Mouse (Mus musculus): ENCODE measurements around the gene Tctex1d4. TPM values are rescaled to one million over a fixed set of nuclear protein-coding genes. Genes with fewer than 3 reads are reported as not detected.

Gene Tctex1d4
- polyA plus RNA-seq, 1 experiment from 2014 or later = not detected

DNA sequence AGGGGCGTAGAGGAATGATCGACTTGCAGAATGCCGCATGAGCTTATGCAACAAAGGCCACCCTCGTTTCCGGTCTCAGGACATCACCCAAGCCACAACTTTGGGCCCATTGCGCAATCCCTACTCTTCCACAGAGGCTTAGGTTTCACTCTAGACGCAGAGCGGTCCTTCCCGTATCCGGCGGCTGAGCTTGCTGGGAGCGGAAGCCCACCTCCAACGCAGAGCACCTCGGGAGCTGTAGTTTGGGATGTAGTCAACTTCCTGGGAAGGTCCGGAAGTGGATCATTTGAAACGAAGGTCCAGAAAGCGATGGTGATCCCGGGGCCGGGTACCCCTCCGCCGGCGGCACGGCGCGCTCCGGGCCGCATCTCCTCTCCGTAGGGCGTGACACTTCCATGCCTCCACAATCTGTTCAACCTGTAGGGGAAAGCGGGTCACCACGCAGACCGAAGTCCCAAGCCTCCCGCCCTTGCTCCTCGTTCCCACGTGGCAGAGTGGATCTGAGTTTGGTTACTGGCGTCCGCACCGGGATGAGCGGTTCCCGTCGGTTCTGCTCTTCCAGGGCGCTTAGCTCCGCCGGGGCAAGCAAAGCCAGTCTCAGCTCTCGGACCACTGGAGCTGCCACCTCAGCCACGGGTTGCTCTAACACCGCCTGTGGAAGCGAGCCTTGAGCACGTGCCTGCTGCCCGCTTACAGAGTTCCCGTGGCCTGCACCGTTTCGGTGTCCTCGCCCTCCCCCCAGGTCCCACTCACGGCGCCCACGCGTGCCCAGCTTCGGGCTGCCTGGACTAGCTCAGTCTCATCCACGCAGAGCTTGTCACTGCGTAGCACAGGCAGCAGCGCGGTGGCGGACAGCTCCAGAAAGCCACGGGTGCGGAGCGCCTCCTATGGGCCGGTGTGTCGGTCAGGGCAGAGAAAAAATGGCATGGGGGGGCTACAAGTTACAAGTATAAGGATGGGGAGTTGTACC is 5.9 kb upstream of the Tctex1d4 start:
- Histone ChIP-seq H3K4me3 (replicated peaks) (peak overlapping the region; percentile 69), H3K36me3 (no peaks in the 10 kb centered on the region), H3K4me1 (replicated peaks) (peaks cover 23% of the 10 kb centered on the region), H3K4me2 (replicated peaks) (peak overlapping the region; percentile 100), H3K9ac (peak overlapping the region; percentile 75), H3K27ac (peak overlapping the region; percentile 86), H3K27me3 (replicated peaks) (no peaks in the 10 kb centered on the region), H3K9me3 (no peaks in the 10 kb centered on the region)
- peak; percentile 96 for ATAC-seq
- WGBS = under 1% methylated on average over 69 of the region's 69 CpGs

DNA sequence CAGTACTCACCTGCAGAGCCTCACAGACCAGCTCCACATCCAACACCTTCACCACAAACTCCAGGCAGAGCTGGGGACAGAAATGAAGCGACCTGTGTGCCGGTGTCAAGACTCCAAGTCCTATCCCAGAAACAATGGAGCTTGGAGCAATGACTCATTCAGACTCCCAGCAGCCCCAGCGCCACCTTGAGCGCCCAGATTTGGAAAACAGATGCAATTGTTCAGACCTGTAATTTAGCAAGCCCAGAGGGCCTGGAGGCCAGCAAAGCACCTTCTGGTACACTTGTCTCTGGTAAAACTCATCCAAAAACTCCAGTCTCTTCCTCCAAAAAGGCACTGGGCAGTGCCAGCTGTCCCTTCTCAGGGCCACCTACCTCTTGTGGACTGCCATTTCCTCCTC is 4.4 kb upstream of the Tctex1d4 start:
- ATAC-seq = no peak
- Histone ChIP-seq H3K4me2 (replicated peaks) (no peak overlapping the region), H3K4me1 (replicated peaks) (peaks cover 32% of the 10 kb centered on the region), H3K9me3 (no peaks in the 10 kb centered on the region), H3K36me3 (no peaks in the 10 kb centered on the region), H3K27ac (no peak overlapping the region), H3K4me3 (replicated peaks) (no peak overlapping the region), H3K9ac (no peak overlapping the region), H3K27me3 (replicated peaks) (no peaks in the 10 kb centered on the region)
- 84% methylated on average over 4 of the region's 4 CpGs for WGBS

DNA sequence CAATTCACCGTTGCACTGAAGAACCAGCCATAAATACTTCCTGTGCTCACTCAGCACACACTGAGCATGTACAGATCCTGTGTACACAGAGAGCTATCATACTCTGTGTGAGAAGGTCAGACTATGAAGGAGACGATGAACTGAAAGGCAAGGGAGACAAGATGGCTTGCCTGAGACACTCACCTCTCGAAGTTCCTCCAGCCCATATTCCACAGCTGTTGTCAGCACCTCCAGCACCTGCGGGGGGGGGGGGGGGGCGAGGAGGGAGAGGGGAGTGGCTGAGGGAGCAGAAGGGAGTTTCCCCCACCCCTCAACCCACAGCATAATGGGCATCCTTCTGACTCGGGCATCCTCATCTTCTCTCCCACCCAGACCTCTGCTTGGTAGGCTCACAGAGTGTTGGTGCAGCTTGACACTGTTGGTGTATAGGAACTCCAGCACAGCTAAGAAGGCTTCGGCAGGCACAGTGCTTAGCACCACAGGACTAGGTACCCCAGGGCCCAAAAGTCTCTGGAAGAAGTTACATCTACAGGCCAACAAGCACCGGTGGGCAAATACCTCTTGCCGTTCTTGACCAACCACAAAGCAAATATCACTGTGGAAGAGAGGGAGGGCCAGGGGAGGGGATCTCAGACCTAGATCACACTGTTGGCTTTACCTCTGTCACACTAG is 2.9 kb upstream of the Tctex1d4 start:
- Histone ChIP-seq H3K4me3 (replicated peaks) (no peak overlapping the region), H3K27me3 (replicated peaks) (no peaks in the 10 kb centered on the region), H3K27ac (no peak overlapping the region), H3K4me1 (replicated peaks) (peaks cover 32% of the 10 kb centered on the region), H3K4me2 (replicated peaks) (no peak overlapping the region), H3K9ac (no peak overlapping the region), H3K36me3 (peaks cover under 1% of the 10 kb centered on the region; the same call in 1 of the 2 replicates), H3K9me3 (no peaks in the 10 kb centered on the region)
- ATAC-seq = no peak
- 63% methylated on average over 8 of the region's 9 CpGs for WGBS

DNA sequence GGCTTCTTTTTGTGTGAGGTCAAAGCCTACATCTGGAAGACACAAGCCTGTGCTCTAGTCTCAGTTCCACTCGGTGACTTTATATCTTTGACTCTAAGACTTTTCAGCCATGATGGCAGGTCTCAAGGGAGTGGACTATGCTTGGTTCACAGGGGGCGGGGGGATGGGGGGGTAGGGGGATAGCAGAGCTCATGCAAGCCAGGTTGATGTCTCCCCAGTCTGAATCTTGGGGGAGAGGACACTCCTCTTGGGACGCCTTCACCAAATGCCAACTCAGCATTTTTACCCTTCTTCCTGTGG is 2.4 kb upstream of the Tctex1d4 start:
- Histone ChIP-seq H3K27ac (peak overlapping the region; percentile 89; the same call in 1 of the 2 replicates), H3K36me3 (peaks cover 5% of the 10 kb centered on the region; the same call in 1 of the 2 replicates), H3K9ac (no peak overlapping the region), H3K27me3 (replicated peaks) (no peaks in the 10 kb centered on the region), H3K4me3 (replicated peaks) (no peak overlapping the region), H3K4me2 (replicated peaks) (0 out of 2 replicates have a peak overlapping the region, but pooled peaks have one; percentile 44), H3K9me3 (no peaks in the 10 kb centered on the region), H3K4me1 (replicated peaks) (peaks cover 32% of the 10 kb centered on the region)
- no peak for ATAC-seq
- WGBS = 85% methylated on average over 3 of the region's 3 CpGs

GRCm38 (mm10) chr4:117124518-117125347 is 1.9 kb upstream of the Tctex1d4 start:
- H3K4me1 ChIP-seq (replicated peaks) = peaks cover 32% of the 10 kb centered on the region
- peak overlapping the region; percentile 89 for H3K27ac ChIP-seq
- H3K9ac ChIP-seq = peak overlapping the region; percentile 46
- H3K9me3 ChIP-seq = no peaks in the 10 kb centered on the region
- no peaks in the 10 kb centered on the region for H3K27me3 ChIP-seq (replicated peaks)
- no peak for ATAC-seq
- 52% methylated on average over 14 of the region's 14 CpGs for WGBS
- peaks cover 6% of the 10 kb centered on the region; the same call in 1 of the 2 replicates for H3K36me3 ChIP-seq
- H3K4me3 ChIP-seq (replicated peaks) = no peak overlapping the region
- peak overlapping the region; percentile 44 for H3K4me2 ChIP-seq (replicated peaks)

DNA sequence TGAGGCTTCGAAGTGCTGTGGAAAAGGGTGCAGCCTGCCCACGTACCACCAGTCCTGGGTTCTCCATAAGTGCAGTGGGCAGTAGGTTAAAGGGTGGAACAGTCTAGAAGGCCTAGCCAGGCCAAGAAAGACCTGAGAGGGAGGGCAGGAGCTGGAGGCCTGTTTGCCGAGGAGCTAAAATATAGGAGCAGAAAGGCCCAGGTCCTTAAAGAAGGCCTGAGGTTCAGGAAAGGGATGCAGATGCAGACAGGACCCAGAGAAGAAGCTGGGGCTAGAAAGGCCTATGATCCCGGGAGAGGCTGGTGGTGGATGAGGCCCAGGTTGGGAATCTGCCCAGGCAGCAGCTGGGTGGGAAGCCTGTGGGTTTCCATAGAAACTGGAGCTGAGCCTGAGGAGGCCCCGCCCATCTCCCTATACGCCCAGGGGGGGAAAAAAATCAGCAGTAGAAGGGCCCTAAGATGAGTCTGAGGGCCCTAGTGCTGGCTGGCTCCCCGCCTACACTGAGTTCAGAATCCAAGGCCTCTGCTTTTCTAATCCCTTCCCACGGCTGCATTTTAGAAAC is 1.2 kb upstream of the Tctex1d4 start, which contains the start of gene Btbd19:
Gene Btbd19, minus strand, starts transcription at position 378 of the 562 bp plus-strand sequence.
- peak; percentile 66 for ATAC-seq
- peaks cover 32% of the 10 kb centered on the region for H3K4me1 ChIP-seq (replicated peaks)
- H3K9me3 ChIP-seq = no peaks in the 10 kb centered on the region
- WGBS = 28% methylated on average over 8 of the region's 8 CpGs
- H3K36me3 ChIP-seq = peaks cover 9% of the 10 kb centered on the region; the same call in 1 of the 2 replicates
- H3K4me3 ChIP-seq (replicated peaks) = no peak within 1 kb of the TSS
- no peaks in the 10 kb centered on the region for H3K27me3 ChIP-seq (replicated peaks)
- peak within 1 kb of the TSS; percentile 46 for H3K9ac ChIP-seq
- H3K27ac ChIP-seq = peak within 1 kb of the TSS; percentile 89
- peak within 1 kb of the TSS; percentile 44 for H3K4me2 ChIP-seq (replicated peaks)

GRCm38 (mm10) chr4:117125910-117126674 is 502 bp upstream of the Tctex1d4 start:
- Histone ChIP-seq H3K4me1 (replicated peaks) (peaks cover 30% of the 10 kb centered on the region), H3K9me3 (no peaks in the 10 kb centered on the region), H3K36me3 (peaks cover 9% of the 10 kb centered on the region; the same call in 1 of the 2 replicates), H3K27ac (peak overlapping the region; percentile 89), H3K9ac (peak overlapping the region; percentile 46; the same call in 1 of the 2 replicates), H3K4me2 (replicated peaks) (peak overlapping the region; percentile 44; the same call in 1 of the 2 replicates), H3K27me3 (replicated peaks) (no peaks in the 10 kb centered on the region), H3K4me3 (replicated peaks) (no peak overlapping the region)
- peak; percentile 77 for ATAC-seq
- 42% methylated on average over 15 of the region's 15 CpGs for WGBS

- no peak overlapping the region for H3K4me2 ChIP-seq (replicated peaks)
- H3K4me3 ChIP-seq (replicated peaks) = no peak overlapping the region
- H3K9ac ChIP-seq = no peak overlapping the region
- H3K27me3 ChIP-seq (replicated peaks) = peaks cover 10% of the 10 kb centered on the region; the same call in 1 of the 2 replicates
- H3K4me1 ChIP-seq (replicated peaks) = peaks cover 34% of the 10 kb centered on the region
- 88% methylated on average over 33 of the region's 33 CpGs for WGBS
- peaks cover 9% of the 10 kb centered on the region; the same call in 1 of the 2 replicates for H3K36me3 ChIP-seq
- H3K27ac ChIP-seq = no peak overlapping the region
- H3K9me3 ChIP-seq = no peaks in the 10 kb centered on the region
- no peak for ATAC-seq
Observed at GRCm38 (mm10) chr4:117127991-117128686, 1.5 kb downstream of the Tctex1d4 start.

DNA sequence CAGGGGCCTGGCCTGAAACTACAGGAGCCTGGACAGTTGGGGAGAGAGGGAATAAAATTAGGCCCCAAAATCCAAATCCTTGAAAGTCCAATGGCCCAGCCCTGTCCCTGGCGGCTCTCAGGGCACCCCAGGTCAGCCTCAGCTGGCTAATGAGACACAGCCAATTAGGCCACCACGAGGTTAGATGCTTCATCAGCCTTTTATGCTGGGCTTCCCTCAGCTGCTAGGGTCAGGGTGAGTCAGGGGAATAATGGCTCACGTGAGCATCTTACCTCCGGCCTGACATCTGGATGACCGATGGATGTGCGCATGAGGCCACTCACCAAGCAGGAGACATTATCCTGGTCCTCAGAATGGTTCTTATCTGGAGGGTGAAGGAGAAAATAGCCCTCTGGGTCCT is 4.2 kb downstream of the Tctex1d4 start:
- WGBS = 80% methylated on average over 6 of the region's 6 CpGs
- Histone ChIP-seq H3K27ac (no peak overlapping the region), H3K9ac (no peak overlapping the region), H3K36me3 (peaks cover 9% of the 10 kb centered on the region; the same call in 1 of the 2 replicates), H3K27me3 (replicated peaks) (peaks cover 10% of the 10 kb centered on the region; the same call in 1 of the 2 replicates), H3K4me1 (replicated peaks) (peaks cover 29% of the 10 kb centered on the region), H3K4me3 (replicated peaks) (no peak overlapping the region), H3K9me3 (no peaks in the 10 kb centered on the region), H3K4me2 (replicated peaks) (no peak overlapping the region)
- no peak for ATAC-seq

GRCm38 (mm10) chr4:117131198-117131597 is 4.6 kb downstream of the Tctex1d4 start:
- Histone ChIP-seq H3K4me3 (replicated peaks) (no peak overlapping the region), H3K9ac (no peak overlapping the region), H3K4me2 (replicated peaks) (no peak overlapping the region), H3K27me3 (replicated peaks) (peaks cover 10% of the 10 kb centered on the region; the same call in 1 of the 2 replicates), H3K27ac (no peak overlapping the region), H3K9me3 (no peaks in the 10 kb centered on the region), H3K36me3 (peaks cover 9% of the 10 kb centered on the region; the same call in 1 of the 2 replicates), H3K4me1 (replicated peaks) (peaks cover 25% of the 10 kb centered on the region)
- no peak for ATAC-seq
- WGBS = 80% methylated on average over 6 of the region's 6 CpGs
